In the genomic region with DNA sequence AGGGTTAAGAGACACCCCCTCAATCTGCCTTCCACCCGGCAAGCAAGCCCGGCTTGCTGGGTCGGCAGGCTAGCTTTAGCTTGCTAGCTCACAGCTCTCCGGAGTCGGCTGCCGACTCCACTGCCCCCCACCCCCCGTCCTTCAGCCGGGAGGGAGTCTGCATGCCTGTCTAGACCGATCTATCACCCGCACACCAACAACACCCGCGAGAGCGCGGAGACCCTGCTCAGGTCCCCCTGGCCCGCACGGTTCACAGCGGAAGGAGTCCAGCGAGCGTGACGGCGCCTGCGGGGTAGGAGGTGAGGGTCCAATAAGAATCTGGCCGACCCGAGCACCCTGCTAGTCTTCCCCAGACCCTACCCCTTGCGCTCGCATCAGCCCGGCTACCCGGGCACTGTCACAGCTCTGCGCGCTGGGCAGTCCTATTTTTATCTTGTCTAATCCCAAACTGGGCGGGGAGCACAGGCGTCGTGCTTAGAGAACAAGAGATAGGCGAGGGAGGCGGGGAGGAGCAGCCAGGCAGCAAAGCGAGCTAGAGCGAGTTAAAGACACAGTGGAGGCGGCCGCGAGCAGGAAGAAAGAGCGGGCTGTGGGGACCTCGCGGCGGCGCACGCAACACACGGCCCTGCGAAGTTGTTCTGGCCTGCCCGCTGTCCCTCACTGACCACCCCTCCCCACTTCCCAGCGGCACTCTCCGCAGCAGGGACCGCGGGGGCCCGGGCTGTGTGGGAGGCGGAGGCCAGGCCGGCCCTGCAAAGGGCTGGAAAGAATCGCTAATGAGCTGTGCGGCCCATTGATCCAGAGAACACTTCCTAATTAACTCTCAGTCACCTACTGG, we compare ENCODE assay signal across 8 mouse cellular contexts.
DNase-seq lines count a peak whose midpoint lies in the region; ATAC-seq and TF ChIP-seq lines count a peak whose summit lies in the region.

No protein-coding gene starts in this region.

- TF ChIP-seq POLR2A in spleen, adult 2 months (IDR thresholded peaks at IDR 0.05; ENCODE audit: low read depth, low read length): no peak

- peak overlapping the region; percentile 63 for H3K4me3 ChIP-seq in limb, embryonic 12.5 days (replicated peaks)
- H3K4me3 ChIP-seq in midbrain, embryonic 10.5 days: peak overlapping the region; percentile 72
- H3K4me3 ChIP-seq in spleen, adult 2 months (ENCODE audit: extremely low read depth, insufficient read depth, insufficient read length): peak overlapping the region; percentile 75

- no peak for TF ChIP-seq CTCF in spleen, adult 2 months (IDR thresholded peaks at IDR 0.05; ENCODE audit: extremely low read depth, insufficient read depth, insufficient read length, insufficient replicate concordance)

- 0 out of 2 replicates have a peak overlapping the region, but pooled peaks have one; percentile 7 for H3K27ac ChIP-seq in limb, embryonic 12.5 days
- H3K27ac ChIP-seq in midbrain, embryonic 10.5 days (replicated peaks): peak overlapping the region; percentile 92
- peak overlapping the region; percentile 41 for H3K27ac ChIP-seq in spleen, adult 2 months (ENCODE audit: insufficient read depth, low read length)

- peak overlapping the region; percentile 82 for H3K4me2 ChIP-seq in limb, embryonic 12.5 days

- H3K36me3 ChIP-seq in limb, embryonic 12.5 days: no peaks in the 10 kb centered on the region
- no peaks in the 10 kb centered on the region for H3K36me3 ChIP-seq in midbrain, embryonic 10.5 days
- H3K36me3 ChIP-seq in spleen, adult 2 months (ENCODE audit: control insufficient read depth, insufficient read depth, low read length): no peaks in the 10 kb centered on the region

- H3K9ac ChIP-seq in limb, embryonic 12.5 days (replicated peaks): peak overlapping the region; percentile 64

- ATAC-seq in limb, embryonic 12.5 days (ENCODE audit: insufficient number of reproducible peaks, insufficient read depth, low FRiP score, low TSS enrichment, low read depth): no peak

- peaks cover 100% of the 10 kb centered on the region for H3K27me3 ChIP-seq in limb, embryonic 12.5 days
- H3K27me3 ChIP-seq in midbrain, embryonic 10.5 days (ENCODE audit: low read depth, poor library complexity, severe bottlenecking): peaks cover 100% of the 10 kb centered on the region
- no peaks in the 10 kb centered on the region for H3K27me3 ChIP-seq in spleen, adult 2 months (ENCODE audit: control insufficient read depth, insufficient read depth, low read length)

- 2% methylated on average over 42 of the region's 58 CpGs for WGBS in limb, embryonic 12.5 days
- WGBS in midbrain, embryonic 10.5 days: 6% methylated on average over 57 of the region's 58 CpGs
- 7% methylated on average over 51 of the region's 58 CpGs for WGBS in spleen, adult 2 months

- peak; percentile 53 to 68 for DNase-seq in left cerebral cortex, adult 18-20 months (ENCODE audit: low spot score in 2 of 2)
- no peak for DNase-seq in left cerebral cortex, adult 11 months (ENCODE audit: low spot score)
- peak; percentile 54 to 64 for DNase-seq in cerebellum, postnatal 36 days
- DNase-seq in gastrocnemius, postnatal 25 days: peak; percentile 57
- peak; percentile 62 for DNase-seq in induced T-regulatory cell, adult 2 months (ENCODE audit: low read depth)
- peak; percentile 68 for DNase-seq in midbrain, embryonic 10.5 days (ENCODE audit: low spot score)
- peak in 1 of 2 experiments; percentile 38 for DNase-seq in spleen, adult 2 months (ENCODE audit: low read depth in 1 of 2, low spot score in 2 of 2)

- no peaks in the 10 kb centered on the region for H3K9me3 ChIP-seq in limb, embryonic 12.5 days
- H3K9me3 ChIP-seq in midbrain, embryonic 10.5 days (replicated peaks): no peaks in the 10 kb centered on the region

- peaks cover 41% of the 10 kb centered on the region for H3K4me1 ChIP-seq in limb, embryonic 12.5 days (replicated peaks)
- H3K4me1 ChIP-seq in midbrain, embryonic 10.5 days: peaks cover 78% of the 10 kb centered on the region
- H3K4me1 ChIP-seq in spleen, adult 2 months (ENCODE audit: control insufficient read depth, insufficient read depth, insufficient read length): peaks cover 10% of the 10 kb centered on the region; the same call in 1 of the 2 replicates

Comparison
In these comparisons a context has a peak if more than half of its experiments do, and no peak if none do; other contexts are left out.
1. H3K27ac ChIP-seq: peak in every context shown above with its lines; median percentile 92 in midbrain, embryonic 10.5 days; 41 in spleen, adult 2 months; 7 in limb, embryonic 12.5 days.